Mouse (Mus musculus): ENCODE data around the gene Ankrd63.

DNA sequence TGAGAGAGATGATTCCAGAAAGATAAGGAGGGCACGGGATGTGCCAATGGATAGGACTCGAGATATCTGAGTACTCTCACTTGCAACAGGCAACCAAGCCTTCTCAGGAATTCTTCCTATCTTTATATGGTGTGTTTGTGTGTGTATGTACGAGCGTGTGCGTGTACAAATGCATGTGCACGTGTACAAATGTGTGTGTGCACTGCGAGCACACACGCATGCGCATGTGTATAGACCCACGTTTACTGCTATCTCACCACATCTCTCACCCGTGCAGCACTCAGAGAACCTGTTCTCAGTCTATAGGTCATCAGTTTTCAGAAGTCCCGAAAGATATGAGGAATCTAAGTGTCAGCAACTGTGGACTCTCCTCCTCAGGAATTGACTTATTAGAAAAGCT lies 44.3 kb downstream of the Ankrd63 start:
- no peak for TF ChIP-seq ZC3H11A (IDR thresholded peaks at IDR 0.05; ENCODE audit: borderline replicate concordance, low read depth, low read length)
- TF ChIP-seq MAFK (IDR thresholded peaks at IDR 0.05; ENCODE audit: insufficient read depth, low read depth, low read length) = no peak
- TF ChIP-seq CHD2 (IDR thresholded peaks at IDR 0.05; ENCODE audit: low read depth, low read length) = no peak
- no peak for TF ChIP-seq HCFC1 (IDR thresholded peaks at IDR 0.05; ENCODE audit: borderline replicate concordance, insufficient read depth, low read length)
- no peak for TF ChIP-seq ZNF384 (IDR thresholded peaks at IDR 0.05; ENCODE audit: low read depth, low read length)
